9 mouse cellular contexts compared by ENCODE assay signal in the genomic region with DNA sequence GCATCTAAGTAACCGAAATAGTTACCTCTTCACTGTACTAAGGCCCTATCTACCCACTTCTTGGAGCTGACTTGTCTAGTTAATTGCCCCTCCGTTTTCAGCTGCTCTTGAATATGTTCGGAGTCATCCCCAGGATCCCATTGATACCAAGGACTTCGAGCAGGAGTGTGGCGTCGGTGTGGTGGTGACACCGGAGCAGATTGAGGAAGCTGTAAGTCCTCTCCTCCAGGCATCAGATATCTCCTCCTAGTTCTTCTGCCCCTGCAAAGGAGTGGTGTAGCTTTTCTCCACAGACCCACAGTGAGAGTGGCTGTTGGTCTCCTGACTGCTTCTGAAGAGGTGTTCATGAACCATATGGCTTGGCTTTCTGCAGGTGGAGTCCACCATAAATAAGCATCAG. TPM values are rescaled to one million over a fixed set of nuclear protein-coding genes. Genes with fewer than 3 reads are reported as not detected.
DNase-seq lines count a peak whose midpoint lies in the region; ATAC-seq and TF ChIP-seq lines count a peak whose summit lies in the region.
"Had no signal": no experiment of that assay in that cellular context is flagged by ENCODE, and none has a peak within 500 bp of the region (broad histone marks: within the 10 kb centered on the region; RNA-seq: fewer than 3 reads in every experiment).

No protein-coding gene starts in this region.

- H3K4me2 ChIP-seq in CH12.LX (ENCODE audit: insufficient read depth, low read depth, poor library complexity, severe bottlenecking), result peak overlapping the region; percentile 75
- peak overlapping the region; percentile 68 for H3K4me2 ChIP-seq in forebrain, postnatal 0 days (ENCODE audit: low read depth)
- peak overlapping the region; percentile 91 for H3K4me2 ChIP-seq in liver, embryonic 16.5 days (ENCODE audit: low read depth, low read length)

- peaks cover 36% of the 10 kb centered on the region for H3K4me1 ChIP-seq in erythroblast, embryonic 14.5 days (ENCODE audit: control insufficient read depth)
- peaks cover 6 to 19% of the 10 kb centered on the region in 2 experiments for H3K4me1 ChIP-seq in CH12.LX (ENCODE audit: control insufficient read depth in 1 of 2, insufficient read depth in 2 of 2)
- peaks cover 15% of the 10 kb centered on the region for H3K4me1 ChIP-seq in forebrain, postnatal 0 days (ENCODE audit: insufficient read depth)
- peaks cover 14% of the 10 kb centered on the region for H3K4me1 ChIP-seq in liver, embryonic 16.5 days (ENCODE audit: control insufficient read depth, low read depth, low read length)

- H3K9me3 ChIP-seq in erythroblast, embryonic 14.5 days (ENCODE audit: control insufficient read depth, low read length), result no peaks in the 10 kb centered on the region
- no peaks in the 10 kb centered on the region for H3K9me3 ChIP-seq in CH12.LX (replicated peaks; ENCODE audit: low read length)
- H3K9me3 ChIP-seq in forebrain, postnatal 0 days (ENCODE audit: low read length), result no peaks in the 10 kb centered on the region
- H3K9me3 ChIP-seq in liver, embryonic 16.5 days (replicated peaks; ENCODE audit: control insufficient read depth, low read length), result no peaks in the 10 kb centered on the region

- in situ Hi-C loops in CH12.LX (cut with MboI; ENCODE audit: low pct_ligation_motif_present, low pct_unique_long_range_greater_than_20kb, low sequenced_read_pairs), result no loop called here

- no peak for TF ChIP-seq RAD21 in CH12.LX (IDR thresholded peaks at IDR 0.05; ENCODE audit: low read depth, low read length)

- no peak for TF ChIP-seq CTCF in CH12.LX (conservative IDR thresholded peaks at IDR 0.05 in 1 of 2, IDR thresholded peaks at IDR 0.05 in 1 of 2; ENCODE audit: low read depth in 2 of 2, low read length in 2 of 2)
- TF ChIP-seq CTCF in forebrain, postnatal 0 days (IDR thresholded peaks at IDR 0.05; ENCODE audit: low read depth), result no peak

- no peak for DNase-seq in CH12.LX (ENCODE audit: extremely low read depth)
- no peak for DNase-seq in forebrain, postnatal 0 days
- no peak for DNase-seq in cerebellum, postnatal 14 days
- no peak for DNase-seq in kidney, adult 9 months
- DNase-seq in cerebellum, postnatal 4 days (ENCODE audit: low spot score in 2 of 2), result no peak
- DNase-seq: kidney, adult 18-20 months had no signal

- H3K36me3 ChIP-seq in erythroblast, embryonic 14.5 days (ENCODE audit: control insufficient read depth), result peaks cover 49% of the 10 kb centered on the region
- H3K36me3 ChIP-seq in CH12.LX (replicated peaks in 1 of 2; ENCODE audit: control insufficient read depth in 1 of 2, insufficient read depth in 1 of 2, low read length in 1 of 2), result peaks cover 38 to 57% of the 10 kb centered on the region in 2 experiments
- peaks cover 39% of the 10 kb centered on the region for H3K36me3 ChIP-seq in forebrain, postnatal 0 days (ENCODE audit: insufficient read depth)
- peaks cover 12% of the 10 kb centered on the region for H3K36me3 ChIP-seq in liver, embryonic 16.5 days (ENCODE audit: control insufficient read depth, insufficient read depth)

- dilution Hi-C loops in CH12.LX (cut with MboI; ENCODE audit: extremely low pct_ligation_motif_present, extremely low pct_unique_long_range_greater_than_20kb, low sequenced_read_pairs), result no loop called here

- TF ChIP-seq POLR2A in CH12.LX (IDR thresholded peaks at IDR 0.05; ENCODE audit: low read depth, low read length), result no peak

- H3K79me2 ChIP-seq in CH12.LX (replicated peaks; ENCODE audit: control insufficient read depth, extremely low read depth, insufficient read depth, poor library complexity, severe bottlenecking), result peaks cover 15% of the 10 kb centered on the region

- no peak overlapping the region for H3K27ac ChIP-seq in CH12.LX (ENCODE audit: insufficient read depth, low read depth)
- no peak overlapping the region for H3K27ac ChIP-seq in forebrain, postnatal 0 days (ENCODE audit: low read depth, low read length)
- H3K27ac ChIP-seq in liver, embryonic 16.5 days (ENCODE audit: low read length), result no peak overlapping the region

- no peak for ATAC-seq in erythroblast, adult 5-6 weeks (replicated peaks; ENCODE audit: low FRiP score, poor library complexity, severe bottlenecking)
- no peak for ATAC-seq in forebrain, postnatal 0 days
- no peak for ATAC-seq in liver, embryonic 16.5 days (ENCODE audit: low read depth)

- H3K27me3 ChIP-seq in erythroblast, embryonic 14.5 days (ENCODE audit: control insufficient read depth), result no peaks in the 10 kb centered on the region
- H3K27me3 ChIP-seq in CH12.LX (replicated peaks), result no peaks in the 10 kb centered on the region
- H3K27me3 ChIP-seq in forebrain, postnatal 0 days (ENCODE audit: insufficient read depth, low read length), result no peaks in the 10 kb centered on the region
- H3K27me3 ChIP-seq in liver, embryonic 16.5 days (ENCODE audit: control insufficient read depth, insufficient read depth, low read depth, low read length), result no peaks in the 10 kb centered on the region

- peak overlapping the region; percentile 73 for H3K9ac ChIP-seq in CH12.LX (ENCODE audit: insufficient read depth, low read depth)
- H3K9ac ChIP-seq in forebrain, postnatal 0 days, result peak overlapping the region; percentile 49; the same call in 1 of the 2 replicates
- peak overlapping the region; percentile 86 for H3K9ac ChIP-seq in liver, embryonic 16.5 days (ENCODE audit: low read depth, low read length)

- 89% methylated on average over 7 of the region's 7 CpGs for WGBS in forebrain, postnatal 0 days
- 61% methylated on average over 7 of the region's 7 CpGs for WGBS in liver, embryonic 16.5 days (ENCODE audit: insufficient replicate concordance)

- no peak for TF ChIP-seq EP300 in CH12.LX (IDR thresholded peaks at IDR 0.05; ENCODE audit: low read length)

- peak overlapping the region; percentile 78 for H3K4me3 ChIP-seq in erythroblast, embryonic 14.5 days (replicated peaks)
- peak overlapping the region; percentile 72 to 96 (median 86) for H3K4me3 ChIP-seq in CH12.LX (replicated peaks in 1 of 3; ENCODE audit: low read depth in 2 of 3, low read length in 2 of 3, poor library complexity in 1 of 3)
- peak overlapping the region; percentile 54; the same call in 1 of the 2 replicates for H3K4me3 ChIP-seq in forebrain, postnatal 0 days (ENCODE audit: low read depth, low read length)
- peak overlapping the region; percentile 89 for H3K4me3 ChIP-seq in liver, embryonic 16.5 days (ENCODE audit: low read depth, low read length)

RNA-seq across cellular contexts. Expression of gene Qars, which starts 1.3 kb away (rescaled TPM):
- 5.3 and 5.9 TPM in 2 replicates for polyA plus RNA-seq in erythroblast, embryonic 14.5 days (2012)
- 18.6 and 69.2 TPM in 2 replicates for total RNA-seq in erythroblast, adult 5-6 weeks (2015; ENCODE audit: low replicate concordance)
- 54.2 and 64.6 TPM in 2 replicates for total RNA-seq in erythroblast, adult 5-6 weeks (2017; ENCODE audit: low replicate concordance)
- total RNA-seq in CH12.LX (2012; rRNA removed), result 271 and 322 TPM in 2 replicates
- total RNA-seq in CH12.LX (2014; rRNA removed), result 188 and 229 TPM in 2 replicates
- polyA plus RNA-seq in CH12.LX (2012; ENCODE audit: insufficient read length, low read depth), result 270 and 293 TPM in 2 replicates
- 121 and 155 TPM in 2 replicates for total RNA-seq in forebrain, postnatal 0 days (2014; rRNA removed)
- polyA plus RNA-seq in forebrain, postnatal 0 days (2015; fragmentation: Nextera tagmentation; extraction: Ambion mirVana), result 55.1 and 59.5 TPM in 2 replicates
- 47.0 and 51.4 TPM in 2 replicates for polyA plus RNA-seq in liver, embryonic 16.5 days (2015; fragmentation: Nextera tagmentation; extraction: Ambion mirVana)

RNA-seq across cellular contexts. Expression of gene Qrich1, which starts 7.8 kb away (rescaled TPM):
- polyA plus RNA-seq in erythroblast, embryonic 14.5 days (2012), result 3.5 TPM in 2 replicates
- total RNA-seq in erythroblast, adult 5-6 weeks (2015; ENCODE audit: low replicate concordance), result 26.9 and 40.5 TPM in 2 replicates
- total RNA-seq in erythroblast, adult 5-6 weeks (2017; ENCODE audit: low replicate concordance), result 55.7 and 59.0 TPM in 2 replicates
- 104 and 115 TPM in 2 replicates for total RNA-seq in CH12.LX (2012; rRNA removed)
- 117 and 118 TPM in 2 replicates for total RNA-seq in CH12.LX (2014; rRNA removed)
- polyA plus RNA-seq in CH12.LX (2012; ENCODE audit: insufficient read length, low read depth), result 61.5 and 72.1 TPM in 2 replicates
- 206 and 265 TPM in 2 replicates for total RNA-seq in forebrain, postnatal 0 days (2014; rRNA removed)
- 109 and 123 TPM in 2 replicates for polyA plus RNA-seq in forebrain, postnatal 0 days (2015; fragmentation: Nextera tagmentation; extraction: Ambion mirVana)
- polyA plus RNA-seq in liver, embryonic 16.5 days (2015; fragmentation: Nextera tagmentation; extraction: Ambion mirVana), result 42.7 and 44.2 TPM in 2 replicates

RNA-seq across cellular contexts. Expression of gene Usp19, which starts 18.4 kb away (rescaled TPM):
- polyA plus RNA-seq in erythroblast, embryonic 14.5 days (2012), result 10.7 and 11.0 TPM in 2 replicates
- 57.9 and 59.6 TPM in 2 replicates for total RNA-seq in erythroblast, adult 5-6 weeks (2015; ENCODE audit: low replicate concordance)
- total RNA-seq in erythroblast, adult 5-6 weeks (2017; ENCODE audit: low replicate concordance), result 80.2 and 94.7 TPM in 2 replicates
- 68.7 and 69.9 TPM in 2 replicates for total RNA-seq in CH12.LX (2012; rRNA removed)
- 36.5 TPM in 2 replicates for total RNA-seq in CH12.LX (2014; rRNA removed)
- polyA plus RNA-seq in CH12.LX (2012; ENCODE audit: insufficient read length, low read depth), result 84.2 and 106 TPM in 2 replicates
- total RNA-seq in forebrain, postnatal 0 days (2014; rRNA removed), result 90.3 and 97.0 TPM in 2 replicates
- polyA plus RNA-seq in forebrain, postnatal 0 days (2015; fragmentation: Nextera tagmentation; extraction: Ambion mirVana), result 32.2 and 41.5 TPM in 2 replicates
- polyA plus RNA-seq in liver, embryonic 16.5 days (2015; fragmentation: Nextera tagmentation; extraction: Ambion mirVana), result 25.7 and 28.6 TPM in 2 replicates

RNA-seq across cellular contexts. Expression of gene Lamb2, which starts 29.2 kb away (rescaled TPM):
- polyA plus RNA-seq in erythroblast, embryonic 14.5 days (2012), result 0.02 and 0.05 TPM in 2 replicates
- total RNA-seq in erythroblast, adult 5-6 weeks (2015; ENCODE audit: low replicate concordance), result not detected in 2 replicates
- total RNA-seq in erythroblast, adult 5-6 weeks (2017; ENCODE audit: low replicate concordance), result not detected in 2 replicates
- total RNA-seq in CH12.LX (2012; rRNA removed), result 0.08 and 0.89 TPM in 2 replicates
- 0.04 TPM in 1 of 2 replicates, not detected in the other for total RNA-seq in CH12.LX (2014; rRNA removed)
- 0.11 and 0.17 TPM in 2 replicates for polyA plus RNA-seq in CH12.LX (2012; ENCODE audit: insufficient read length, low read depth)
- total RNA-seq in forebrain, postnatal 0 days (2014; rRNA removed), result 22.5 and 36.3 TPM in 2 replicates
- polyA plus RNA-seq in forebrain, postnatal 0 days (2015; fragmentation: Nextera tagmentation; extraction: Ambion mirVana), result 9.1 and 12.5 TPM in 2 replicates
- polyA plus RNA-seq in liver, embryonic 16.5 days (2015; fragmentation: Nextera tagmentation; extraction: Ambion mirVana), result 9.7 and 10.7 TPM in 2 replicates

RNA-seq across cellular contexts. Expression of gene Klhdc8b, which starts 47.4 kb away (rescaled TPM):
- 1.8 and 1.9 TPM in 2 replicates for polyA plus RNA-seq in erythroblast, embryonic 14.5 days (2012)
- 0.77 and 2.9 TPM in 2 replicates for total RNA-seq in erythroblast, adult 5-6 weeks (2015; ENCODE audit: low replicate concordance)
- 3.3 and 4.3 TPM in 2 replicates for total RNA-seq in erythroblast, adult 5-6 weeks (2017; ENCODE audit: low replicate concordance)
- 3.1 and 3.5 TPM in 2 replicates for total RNA-seq in CH12.LX (2012; rRNA removed)
- total RNA-seq in CH12.LX (2014; rRNA removed), result 1.9 and 2.6 TPM in 2 replicates
- polyA plus RNA-seq in CH12.LX (2012; ENCODE audit: insufficient read length, low read depth), result 3.4 and 5.2 TPM in 2 replicates
- 68.7 and 95.6 TPM in 2 replicates for total RNA-seq in forebrain, postnatal 0 days (2014; rRNA removed)
- 45.5 and 56.5 TPM in 2 replicates for polyA plus RNA-seq in forebrain, postnatal 0 days (2015; fragmentation: Nextera tagmentation; extraction: Ambion mirVana)
- 13.3 and 14.8 TPM in 2 replicates for polyA plus RNA-seq in liver, embryonic 16.5 days (2015; fragmentation: Nextera tagmentation; extraction: Ambion mirVana)
